Mouse (Mus musculus) cortical plate, adult 2 months (tissue): ENCODE measurements around the gene Map3k3. TPM values are rescaled to one million over a fixed set of nuclear protein-coding genes. Genes with fewer than 3 reads are reported as not detected.

ENCODE experiments used
- H3K27ac ChIP-seq: fragments of 200-500 bp; 2 replicates; pipeline ENCODE4 v1.5.1; 2012; ENCODE audit warnings: low read length, control low read depth, inconsistent platforms; ENCODE audit not compliant: insufficient read depth
- H3K4me1 ChIP-seq: fragments of 200-500 bp; 2 replicates; pipeline ENCODE4 v1.6.1; 2011; ENCODE audit warnings: low read length; ENCODE audit not compliant: control insufficient read depth, insufficient read depth
- H3K4me3 ChIP-seq: fragments of 200-500 bp; 2 replicates; pipeline ENCODE4 v1.5.1; 2011; ENCODE audit warnings: mild to moderate bottlenecking, low read length, control low read depth; ENCODE audit not compliant: insufficient read depth
- CTCF ChIP-seq: fragments of 200-500 bp; IDR thresholded peaks from 2 replicates; pipeline ENCODE4 v1.5.1; 2011; ENCODE audit warnings: mild to moderate bottlenecking, control low read depth, low read length; ENCODE audit not compliant: insufficient read depth; ENCODE audit errors: extremely low read depth
- POLR2A ChIP-seq: fragments of 200-500 bp; IDR thresholded peaks from 2 replicates; pipeline ENCODE4 v1.6.1; 2011; ENCODE audit warnings: mild to moderate bottlenecking, low read length, control low read depth; ENCODE audit not compliant: insufficient read depth; ENCODE audit errors: extremely low read depth
- polyA plus RNA-seq: library from polyadenylated mRNA; depleted of rRNA; stranded (reverse); fragments of >200 nt; gene quantifications from 2 replicates; pipeline ENCODE4 v1.2.3, GENCODE M21; 2012; rRNA removed

Map3k3 gene
- polyA plus RNA-seq, result 32.3 and 33.2 TPM in 2 replicates

- H3K4me1 ChIP-seq, result peaks cover 2% of the 10 kb centered on the region; the same call in 1 of the 2 replicates
- peak; percentile 91 for TF ChIP-seq POLR2A
- TF ChIP-seq CTCF, result peak; percentile 29; the same call in 1 of the 2 replicates
- peak within 1 kb of the TSS; percentile 99 for H3K27ac ChIP-seq
- peak within 1 kb of the TSS; percentile 91 for H3K4me3 ChIP-seq
Measured at GRCm38 (mm10) chr11:106083708-106084701, at the start of gene Map3k3. Map3k3 (plus strand) TSS chr11:106084613.

GRCm38 (mm10) chr11:106034986-106035385, 49.4 kb upstream of the Map3k3 start:
- H3K4me1 ChIP-seq, result peaks cover 4% of the 10 kb centered on the region; the same call in 1 of the 2 replicates
- H3K4me3 ChIP-seq, result no peak overlapping the region
- TF ChIP-seq CTCF (no peak), POLR2A (no peak)
- no peak overlapping the region for H3K27ac ChIP-seq

DNA sequence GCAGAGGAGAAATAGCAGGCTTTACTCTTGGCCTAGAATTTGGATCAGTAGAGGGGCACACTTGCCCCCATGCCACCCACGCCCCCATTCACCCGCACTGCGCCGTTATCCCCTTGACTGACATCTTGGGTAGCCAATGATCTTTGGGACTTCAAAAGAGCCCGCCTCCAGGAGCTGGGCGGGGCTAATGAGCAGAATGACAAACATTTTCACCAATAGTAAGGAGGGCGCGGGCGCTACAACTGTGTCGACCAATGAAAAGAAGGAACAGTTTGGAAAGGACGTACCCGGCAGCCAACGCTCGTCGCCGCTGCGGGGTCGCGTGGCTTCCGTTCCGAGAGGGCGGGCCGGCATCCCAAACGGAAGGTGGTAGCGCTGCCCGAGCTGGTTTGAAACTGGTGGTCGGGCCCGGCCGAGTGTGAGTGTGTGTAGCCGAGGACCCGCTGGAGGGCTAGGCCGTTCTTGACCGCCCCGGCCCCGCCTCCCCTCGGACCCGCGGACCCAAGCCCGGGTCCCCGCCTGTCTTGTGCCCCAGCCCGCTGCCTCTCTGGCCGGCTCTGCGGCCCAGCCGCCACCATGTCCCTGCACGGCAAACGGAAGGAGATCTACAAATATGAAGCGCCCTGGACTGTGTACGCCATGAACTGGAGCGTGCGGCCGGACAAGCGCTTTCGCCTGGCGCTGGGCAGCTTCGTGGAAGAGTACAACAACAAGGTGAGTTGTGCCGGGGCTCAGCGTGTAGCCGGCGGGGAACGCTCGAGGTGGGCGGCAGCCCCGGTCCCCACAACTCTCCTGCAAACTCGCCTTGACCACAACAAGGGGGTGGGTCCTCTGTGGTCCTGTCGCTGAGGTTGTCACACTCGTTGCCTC, 47.6 kb upstream of the Map3k3 start, which contains the start of gene Dcaf7:
Gene Dcaf7, plus strand, starts transcription at position 325 of the 870 bp plus-strand sequence.
- Histone ChIP-seq H3K27ac (peak within 1 kb of the TSS; percentile 77), H3K4me1 (peaks cover 4% of the 10 kb centered on the region; the same call in 1 of the 2 replicates), H3K4me3 (peak within 1 kb of the TSS; percentile 80)
- TF ChIP-seq CTCF, result no peak
- peak; percentile 76; the same call in 1 of the 2 replicates for TF ChIP-seq POLR2A

- H3K4me3 ChIP-seq, result peak overlapping the region; percentile 80
- H3K4me1 ChIP-seq, result peaks cover 4% of the 10 kb centered on the region; the same call in 1 of the 2 replicates
- TF ChIP-seq CTCF (no peak), POLR2A (peak; percentile 65; the same call in 1 of the 2 replicates)
- peak overlapping the region; percentile 77 for H3K27ac ChIP-seq
Measured at GRCm38 (mm10) chr11:106037418-106037751, 47.0 kb upstream of the Map3k3 start.

GRCm38 (mm10) chr11:106044349-106044748, 40.1 kb upstream of the Map3k3 start:
- peaks cover under 1% of the 10 kb centered on the region; the same call in 1 of the 2 replicates for H3K4me1 ChIP-seq
- no peak overlapping the region for H3K27ac ChIP-seq
- H3K4me3 ChIP-seq, result no peak overlapping the region
- TF ChIP-seq POLR2A (no peak), CTCF (no peak)

GRCm38 (mm10) chr11:106045256-106045655, 39.2 kb upstream of the Map3k3 start:
- Histone ChIP-seq H3K4me1 (no peaks in the 10 kb centered on the region; the same call in 1 of the 2 replicates), H3K4me3 (no peak overlapping the region), H3K27ac (no peak overlapping the region)
- TF ChIP-seq POLR2A (no peak), CTCF (no peak)

- Histone ChIP-seq H3K4me3 (no peak overlapping the region), H3K27ac (no peak overlapping the region), H3K4me1 (no peaks in the 10 kb centered on the region; the same call in 1 of the 2 replicates)
- TF ChIP-seq POLR2A (no peak), CTCF (no peak)
Measured at GRCm38 (mm10) chr11:106045780-106046179, 38.6 kb upstream of the Map3k3 start.

- no peak overlapping the region for H3K4me3 ChIP-seq
- H3K27ac ChIP-seq, result no peak overlapping the region
- no peak for TF ChIP-seq CTCF
- TF ChIP-seq POLR2A, result no peak
- no peaks in the 10 kb centered on the region; the same call in 1 of the 2 replicates for H3K4me1 ChIP-seq
Measured at GRCm38 (mm10) chr11:106046584-106046983, 37.8 kb upstream of the Map3k3 start.

DNA sequence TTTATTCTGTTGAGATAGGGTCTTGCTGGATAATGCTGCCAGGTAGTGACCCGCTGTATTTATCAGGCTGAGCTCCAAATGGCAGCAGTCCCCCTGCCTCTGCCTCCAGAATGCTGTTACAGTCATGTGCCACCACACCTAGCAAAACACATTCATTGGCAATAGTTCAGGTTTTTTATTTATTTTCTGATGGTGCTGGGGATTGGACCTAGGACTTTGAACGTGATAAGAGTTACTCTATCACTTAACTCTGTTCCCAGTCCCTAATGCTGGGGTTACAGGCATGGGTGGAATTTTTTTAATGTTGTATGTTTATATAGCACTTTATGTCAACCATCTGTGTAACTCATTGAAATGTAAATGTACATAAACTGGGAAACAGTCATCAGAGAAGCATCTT, 30.5 kb upstream of the Map3k3 start:
- H3K4me1 ChIP-seq, result no peaks in the 10 kb centered on the region
- H3K27ac ChIP-seq, result no peak overlapping the region
- H3K4me3 ChIP-seq, result no peak overlapping the region
- no peak for TF ChIP-seq POLR2A
- TF ChIP-seq CTCF, result no peak
